ENCODE assay signal across 21 mouse cellular contexts in genomic region chr5:32163478-32164043, GRCm38 (mm10). TPM values are rescaled to one million over a fixed set of nuclear protein-coding genes. Genes with fewer than 3 reads are reported as not detected.
DNase-seq lines count a peak whose midpoint lies in the region; ATAC-seq and TF ChIP-seq lines count a peak whose summit lies in the region.
"Had no signal": no experiment of that assay in that cellular context is flagged by ENCODE, and none has a peak within 500 bp of the region (broad histone marks: within the 10 kb centered on the region; RNA-seq: fewer than 3 reads in every experiment).

No protein-coding gene starts in this region.

- H3K4me3 ChIP-seq in intestine, embryonic 14.5 days (ENCODE audit: low read depth, low read length): no peak overlapping the region
- no peak overlapping the region for H3K4me3 ChIP-seq in intestine, postnatal 0 days (ENCODE audit: low read depth, low read length)
- no peak overlapping the region for H3K4me3 ChIP-seq in lung, embryonic 14.5 days (ENCODE audit: low read depth, low read length)
- H3K4me3 ChIP-seq in stomach, embryonic 15.5 days (replicated peaks): no peak overlapping the region
- H3K4me3 ChIP-seq: gastrocnemius, adult 2 months; hindbrain, embryonic 12.5 days; hindbrain, embryonic 15.5 days had no signal

- no peak overlapping the region for H3K9ac ChIP-seq in intestine, embryonic 14.5 days (ENCODE audit: low read length)
- H3K9ac ChIP-seq in intestine, postnatal 0 days (ENCODE audit: low read depth, low read length): no peak overlapping the region
- no peak overlapping the region for H3K9ac ChIP-seq in lung, embryonic 14.5 days
- H3K9ac ChIP-seq in stomach, embryonic 15.5 days: no peak overlapping the region
- H3K9ac ChIP-seq: forebrain, postnatal 0 days; hindbrain, embryonic 12.5 days; hindbrain, embryonic 15.5 days had no signal

- WGBS in intestine, embryonic 14.5 days: 54% methylated on average over 3 of the region's 3 CpGs
- 77% methylated on average over 3 of the region's 3 CpGs for WGBS in intestine, postnatal 0 days
- 71% methylated on average over 3 of the region's 3 CpGs for WGBS in lung, embryonic 14.5 days
- WGBS in stomach, embryonic 15.5 days: 58% methylated on average over 3 of the region's 3 CpGs

- ATAC-seq in intestine, embryonic 14.5 days (replicated peaks; ENCODE audit: low FRiP score, low TSS enrichment, low read depth): no peak
- ATAC-seq in intestine, postnatal 0 days: no peak
- no peak for ATAC-seq in lung, embryonic 14.5 days (ENCODE audit: insufficient read depth)
- ATAC-seq in stomach, embryonic 15.5 days (ENCODE audit: insufficient read depth, low FRiP score, low read depth): peak; percentile 60
- no peak for ATAC-seq in activated CD4-positive, CD25-positive, alpha-beta regulatory T cell, adult 4 months
- ATAC-seq: forebrain, embryonic 14.5 days; forebrain, postnatal 0 days; Patski had no signal

- H3K27ac ChIP-seq in intestine, embryonic 14.5 days (ENCODE audit: low read depth): peak overlapping the region; percentile 43; the same call in 1 of the 2 replicates
- no peak overlapping the region for H3K27ac ChIP-seq in intestine, postnatal 0 days (ENCODE audit: low read depth, low read length)
- H3K27ac ChIP-seq in lung, embryonic 14.5 days (ENCODE audit: low read depth): peak overlapping the region; percentile 12; the same call in 1 of the 2 replicates
- H3K27ac ChIP-seq in stomach, embryonic 15.5 days: peak overlapping the region; percentile 64
- H3K27ac ChIP-seq: gastrocnemius, adult 2 months; hindbrain, embryonic 12.5 days; hindbrain, embryonic 15.5 days had no signal

- no peak overlapping the region for H3K4me2 ChIP-seq in intestine, embryonic 14.5 days (ENCODE audit: low read length)
- no peak overlapping the region for H3K4me2 ChIP-seq in intestine, postnatal 0 days (replicated peaks; ENCODE audit: low read depth)
- no peak overlapping the region for H3K4me2 ChIP-seq in lung, embryonic 14.5 days
- no peak overlapping the region for H3K4me2 ChIP-seq in stomach, embryonic 15.5 days
- H3K4me2 ChIP-seq: heart, embryonic 11.5 days; hindbrain, embryonic 12.5 days; hindbrain, embryonic 15.5 days had no signal

- no peak for TF ChIP-seq CTCF in intestine, postnatal 0 days (IDR thresholded peaks at IDR 0.05; ENCODE audit: low read depth)
- no peak for TF ChIP-seq CTCF in lung, embryonic 14.5 days (IDR thresholded peaks at IDR 0.05; ENCODE audit: low read depth)

- H3K27me3 ChIP-seq in intestine, embryonic 14.5 days (replicated peaks; ENCODE audit: control insufficient read depth, insufficient read depth, low read length): no peaks in the 10 kb centered on the region
- no peaks in the 10 kb centered on the region for H3K27me3 ChIP-seq in intestine, postnatal 0 days (replicated peaks; ENCODE audit: control insufficient read depth, insufficient read depth, low read length)
- no peaks in the 10 kb centered on the region for H3K27me3 ChIP-seq in lung, embryonic 14.5 days (ENCODE audit: insufficient read depth, low read length)
- no peaks in the 10 kb centered on the region for H3K27me3 ChIP-seq in stomach, embryonic 15.5 days (replicated peaks)
- H3K27me3 ChIP-seq: hindbrain, embryonic 12.5 days; hindbrain, embryonic 15.5 days; Patski had no signal

- H3K9me3 ChIP-seq in intestine, embryonic 14.5 days (ENCODE audit: control insufficient read depth, low read length): no peaks in the 10 kb centered on the region
- H3K9me3 ChIP-seq in intestine, postnatal 0 days (ENCODE audit: control insufficient read depth): no peaks in the 10 kb centered on the region
- no peaks in the 10 kb centered on the region for H3K9me3 ChIP-seq in lung, embryonic 14.5 days (ENCODE audit: low read depth, low read length)
- no peaks in the 10 kb centered on the region for H3K9me3 ChIP-seq in stomach, embryonic 15.5 days
- H3K9me3 ChIP-seq: hindbrain, embryonic 12.5 days; hindbrain, embryonic 15.5 days had no signal

- H3K4me1 ChIP-seq in intestine, embryonic 14.5 days (replicated peaks; ENCODE audit: control insufficient read depth, insufficient read depth, low read length): no peaks in the 10 kb centered on the region
- H3K4me1 ChIP-seq in intestine, postnatal 0 days (replicated peaks; ENCODE audit: control insufficient read depth, insufficient read depth, low read length): 0 out of 2 replicates have a peak, but pooled peaks cover 4% of the 10 kb centered on the region
- no peaks in the 10 kb centered on the region for H3K4me1 ChIP-seq in lung, embryonic 14.5 days (ENCODE audit: insufficient read depth)
- peaks cover 2% of the 10 kb centered on the region; the same call in 1 of the 2 replicates for H3K4me1 ChIP-seq in stomach, embryonic 15.5 days
- H3K4me1 ChIP-seq: hindbrain, embryonic 12.5 days; hindbrain, embryonic 15.5 days had no signal

- DNase-seq in intestine, embryonic 14.5 days (ENCODE audit: low spot score): no peak
- DNase-seq in lung, embryonic 14.5 days: no peak
- no peak for DNase-seq in lung, postnatal 36 days
- DNase-seq in NIH3T3 (ENCODE audit: low read depth): peak; percentile 47
- no peak for DNase-seq in cerebellum, postnatal 14 days
- DNase-seq: adrenal gland, adult 8-10 months; adrenal gland, postnatal 25 days; cerebellum, adult 11-12 months; cerebellum, adult 8-10 months; cerebellum, postnatal 10 days; forebrain, postnatal 0 days; gastrocnemius, adult 2 months; gastrocnemius, postnatal 14 days had no signal

- H3K36me3 ChIP-seq in intestine, embryonic 14.5 days (ENCODE audit: control insufficient read depth, insufficient read depth, low read length): no peaks in the 10 kb centered on the region
- no peaks in the 10 kb centered on the region for H3K36me3 ChIP-seq in intestine, postnatal 0 days (ENCODE audit: control insufficient read depth, insufficient read depth)
- no peaks in the 10 kb centered on the region for H3K36me3 ChIP-seq in lung, embryonic 14.5 days (ENCODE audit: insufficient read depth)
- no peaks in the 10 kb centered on the region for H3K36me3 ChIP-seq in stomach, embryonic 15.5 days
- H3K36me3 ChIP-seq: hindbrain, embryonic 12.5 days; hindbrain, embryonic 15.5 days had no signal

RNA-seq across cellular contexts. Expression of gene Fosl2, which starts 28.0 kb away (rescaled TPM):
- 10.1 and 10.2 TPM in 2 replicates for polyA plus RNA-seq in intestine, embryonic 14.5 days (2014; fragmentation: Nextera tagmentation; extraction: Ambion mirVana)
- polyA plus RNA-seq in intestine, postnatal 0 days (2015; fragmentation: Nextera tagmentation; extraction: Ambion mirVana): 5.8 and 5.9 TPM in 2 replicates
- polyA plus RNA-seq in lung, embryonic 14.5 days (2014; fragmentation: Nextera tagmentation; extraction: Ambion mirVana): 3.9 and 4.0 TPM in 2 replicates
- 11.4 and 11.5 TPM in 2 replicates for polyA plus RNA-seq in stomach, embryonic 15.5 days (2015; fragmentation: Nextera tagmentation; extraction: Ambion mirVana)
- 1 to 10 TPM in 1 of 2 experiments, under 1 TPM in 1; 0.66 to 1.2 TPM for polyA plus RNA-seq in activated CD4-positive, CD25-positive, alpha-beta regulatory T cell, adult 4 months (2017; shearing (Covaris generic))
